Mouse (Mus musculus): ENCODE measurements at regions not wholly inside any gene's neighbourhood (a gene's known extent, or its start where the extent isn't known, plus 50 kb on each side); places are given as distances from the start of the nearest gene placed in this dataset.
A peak's percentile ranks its signal among the peaks of the same experiment; 100 is the strongest.

DNA sequence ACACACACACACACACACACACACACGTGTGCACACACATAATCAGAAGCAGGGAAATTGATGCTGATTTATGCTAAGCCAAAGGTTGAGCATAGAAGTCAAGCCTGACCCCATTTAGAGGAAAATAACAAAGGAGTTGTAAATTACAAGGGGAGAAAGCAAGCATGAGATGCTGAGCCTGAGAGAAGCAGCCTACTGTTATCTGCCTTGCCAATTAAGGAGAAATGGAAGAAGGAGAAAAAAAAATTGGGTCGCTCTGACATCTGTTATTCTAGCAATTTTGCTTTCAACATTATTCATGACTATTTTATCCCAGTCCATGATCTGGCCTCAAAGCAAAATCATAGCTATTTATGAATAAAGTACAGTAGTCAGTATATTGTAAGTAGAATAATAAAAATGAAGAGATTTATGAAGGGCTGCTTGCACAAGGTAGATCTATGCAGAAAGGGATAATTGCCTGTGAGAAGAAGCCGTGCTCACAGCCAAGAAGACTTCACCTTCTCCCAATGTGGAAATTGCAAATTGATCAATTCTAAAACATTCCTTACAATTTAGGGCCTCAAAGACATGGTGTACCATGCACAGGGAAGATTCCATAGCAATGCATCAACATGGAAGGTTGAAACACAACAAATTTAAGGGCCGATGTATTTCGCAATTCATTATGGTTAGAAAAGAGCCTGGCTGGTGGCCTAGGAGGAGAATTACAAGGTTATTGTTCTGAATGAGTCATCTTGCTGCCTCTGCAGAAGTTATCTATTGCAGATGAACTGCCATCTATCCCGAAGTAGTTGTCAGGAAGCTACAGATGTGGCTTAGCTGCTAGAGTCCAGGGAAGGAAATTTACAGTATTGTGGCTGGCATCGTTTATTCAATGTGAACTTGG lies 585.7 kb downstream of the Zfp619 start:
- Histone ChIP-seq H3K4me3 (ENCODE audit: low read depth, low read length) (no peak overlapping the region), H3K27me3 (replicated peaks; ENCODE audit: control insufficient read depth, insufficient read depth, low read length) (no peaks in the 10 kb centered on the region), H3K4me2 (ENCODE audit: low read length) (no peak overlapping the region), H3K36me3 (ENCODE audit: control insufficient read depth, insufficient read depth, low read length) (no peaks in the 10 kb centered on the region), H3K27ac (ENCODE audit: low read depth, low read length) (no peak overlapping the region), H3K9me3 (replicated peaks; ENCODE audit: control insufficient read depth, low read length) (no peaks in the 10 kb centered on the region), H3K9ac (ENCODE audit: low read length) (no peak overlapping the region), H3K4me1 (ENCODE audit: control insufficient read depth, insufficient read depth, low read length) (no peaks in the 10 kb centered on the region)
- no peak for DNase-seq (ENCODE audit: low spot score)
- WGBS = 83% methylated on average over 7 of the region's 7 CpGs
- ATAC-seq = no peak

DNA sequence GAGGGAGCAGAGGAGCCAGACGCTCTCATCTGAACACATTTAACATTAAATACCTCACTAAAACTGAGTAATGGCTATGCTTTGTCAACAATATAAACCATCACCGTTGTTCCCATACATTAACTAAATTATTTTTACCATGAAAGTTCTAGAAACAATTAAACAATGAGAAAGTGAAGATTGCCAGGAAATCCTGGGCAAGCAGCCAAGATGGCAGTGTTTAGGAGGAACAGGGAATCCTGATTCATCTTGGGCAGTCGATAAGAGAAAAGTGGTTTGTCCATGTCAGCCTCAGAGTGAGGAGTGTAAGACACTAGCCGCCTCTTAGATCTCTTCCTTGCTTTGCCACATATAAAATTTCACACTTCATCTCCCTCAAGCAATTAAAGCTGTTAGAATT lies 625.3 kb downstream of the Zfp619 start:
- H3K9ac ChIP-seq (ENCODE audit: low read length) = no peak overlapping the region
- DNase-seq (ENCODE audit: low spot score) = no peak
- no peak overlapping the region for H3K27ac ChIP-seq (ENCODE audit: low read depth, low read length)
- H3K36me3 ChIP-seq (ENCODE audit: control insufficient read depth, insufficient read depth, low read length) = no peaks in the 10 kb centered on the region
- WGBS = 55% methylated on average over 4 of the region's 4 CpGs
- no peaks in the 10 kb centered on the region for H3K4me1 ChIP-seq (ENCODE audit: control insufficient read depth, insufficient read depth, low read length)
- H3K9me3 ChIP-seq (replicated peaks; ENCODE audit: control insufficient read depth, low read length) = no peaks in the 10 kb centered on the region
- H3K27me3 ChIP-seq (replicated peaks; ENCODE audit: control insufficient read depth, insufficient read depth, low read length) = no peaks in the 10 kb centered on the region
- no peak for ATAC-seq
- H3K4me2 ChIP-seq (ENCODE audit: low read length) = no peak overlapping the region
- no peak overlapping the region for H3K4me3 ChIP-seq (ENCODE audit: low read depth, low read length)

DNA sequence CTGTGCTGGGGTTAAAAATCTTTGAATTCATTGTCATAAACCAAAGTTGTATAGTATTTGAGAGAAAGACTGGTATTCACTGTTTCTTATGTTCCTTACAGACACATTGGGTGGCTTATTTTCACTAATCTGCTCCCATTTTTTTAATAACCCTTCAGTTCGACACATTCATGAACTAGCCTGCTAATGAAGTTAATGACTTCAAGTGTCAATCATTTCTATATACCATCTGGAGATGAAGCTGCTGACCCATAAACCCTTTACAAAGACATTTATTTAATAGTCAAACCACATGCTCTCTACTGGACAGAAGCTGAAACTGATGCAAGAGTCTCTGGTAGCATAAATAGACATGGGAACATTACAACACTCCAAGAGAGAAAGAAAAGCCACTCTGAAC lies 626.9 kb downstream of the Zfp619 start:
- DNase-seq (ENCODE audit: low spot score) (peak; percentile 1), ATAC-seq (no peak)
- 20% methylated on average over 1 of the region's 1 CpGs for WGBS
- Histone ChIP-seq H3K36me3 (ENCODE audit: control insufficient read depth, insufficient read depth, low read length) (no peaks in the 10 kb centered on the region), H3K27me3 (replicated peaks; ENCODE audit: control insufficient read depth, insufficient read depth, low read length) (no peaks in the 10 kb centered on the region), H3K4me2 (ENCODE audit: low read length) (no peak overlapping the region), H3K9me3 (replicated peaks; ENCODE audit: control insufficient read depth, low read length) (no peaks in the 10 kb centered on the region), H3K9ac (ENCODE audit: low read length) (no peak overlapping the region), H3K4me3 (ENCODE audit: low read depth, low read length) (no peak overlapping the region), H3K4me1 (ENCODE audit: control insufficient read depth, insufficient read depth, low read length) (no peaks in the 10 kb centered on the region), H3K27ac (ENCODE audit: low read depth, low read length) (no peak overlapping the region)

DNA sequence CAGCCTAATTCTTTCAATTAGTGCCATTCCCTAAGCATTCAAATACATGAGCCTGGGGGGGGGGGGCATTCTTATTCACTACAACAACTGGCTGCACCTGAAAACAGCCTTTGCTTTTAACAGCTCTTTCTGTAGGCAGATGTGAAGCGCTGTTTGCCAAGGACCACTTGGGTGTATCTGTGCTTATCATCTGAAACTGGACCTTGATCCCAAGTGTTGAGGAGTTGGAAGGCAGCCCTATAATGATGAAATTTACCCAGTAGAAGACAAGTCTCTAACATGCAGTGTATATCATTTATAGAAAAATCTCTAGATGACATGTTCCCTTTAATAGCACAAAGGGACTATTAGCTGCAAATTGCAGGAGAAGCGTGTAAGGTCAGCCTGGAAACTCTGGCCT lies 660.0 kb downstream of the Zfp619 start:
- ATAC-seq (no peak), DNase-seq (ENCODE audit: low spot score) (no peak)
- Histone ChIP-seq H3K36me3 (ENCODE audit: control insufficient read depth, insufficient read depth, low read length) (no peaks in the 10 kb centered on the region), H3K27ac (ENCODE audit: low read depth, low read length) (no peak overlapping the region), H3K4me3 (ENCODE audit: low read depth, low read length) (no peak overlapping the region), H3K27me3 (replicated peaks; ENCODE audit: control insufficient read depth, insufficient read depth, low read length) (no peaks in the 10 kb centered on the region), H3K4me1 (ENCODE audit: control insufficient read depth, insufficient read depth, low read length) (no peaks in the 10 kb centered on the region), H3K9ac (ENCODE audit: low read length) (no peak overlapping the region), H3K4me2 (ENCODE audit: low read length) (no peak overlapping the region), H3K9me3 (replicated peaks; ENCODE audit: control insufficient read depth, low read length) (no peaks in the 10 kb centered on the region)
- WGBS = 87% methylated on average over 2 of the region's 2 CpGs

DNA sequence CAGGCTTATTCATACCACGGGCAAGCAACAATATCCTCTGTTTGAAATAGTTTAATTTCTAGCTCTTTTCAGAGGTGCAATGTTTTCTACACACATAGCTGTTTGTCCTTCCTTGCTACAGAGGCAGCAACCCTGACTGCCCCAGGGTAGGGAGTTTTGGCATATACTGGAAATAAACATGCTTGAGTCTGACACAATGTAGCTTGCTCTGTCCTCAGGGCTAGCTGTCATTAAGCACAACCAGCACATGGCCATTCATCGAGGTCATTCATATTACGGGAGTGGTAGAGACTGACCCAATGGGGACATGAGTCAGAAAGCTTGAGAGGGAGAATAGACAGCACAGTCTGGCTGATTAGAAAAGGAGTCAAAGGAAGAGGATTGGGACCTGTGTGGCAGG lies 677.8 kb downstream of the Zfp619 start:
- Histone ChIP-seq H3K4me3 (ENCODE audit: low read depth, low read length) (no peak overlapping the region), H3K9ac (ENCODE audit: low read length) (no peak overlapping the region), H3K27me3 (replicated peaks; ENCODE audit: control insufficient read depth, insufficient read depth, low read length) (no peaks in the 10 kb centered on the region), H3K36me3 (ENCODE audit: control insufficient read depth, insufficient read depth, low read length) (no peaks in the 10 kb centered on the region), H3K4me1 (ENCODE audit: control insufficient read depth, insufficient read depth, low read length) (no peaks in the 10 kb centered on the region), H3K9me3 (replicated peaks; ENCODE audit: control insufficient read depth, low read length) (no peaks in the 10 kb centered on the region), H3K27ac (ENCODE audit: low read depth, low read length) (no peak overlapping the region), H3K4me2 (ENCODE audit: low read length) (no peak overlapping the region)
- WGBS = 77% methylated on average over 3 of the region's 3 CpGs
- ATAC-seq = no peak
- no peak for DNase-seq (ENCODE audit: low spot score)

DNA sequence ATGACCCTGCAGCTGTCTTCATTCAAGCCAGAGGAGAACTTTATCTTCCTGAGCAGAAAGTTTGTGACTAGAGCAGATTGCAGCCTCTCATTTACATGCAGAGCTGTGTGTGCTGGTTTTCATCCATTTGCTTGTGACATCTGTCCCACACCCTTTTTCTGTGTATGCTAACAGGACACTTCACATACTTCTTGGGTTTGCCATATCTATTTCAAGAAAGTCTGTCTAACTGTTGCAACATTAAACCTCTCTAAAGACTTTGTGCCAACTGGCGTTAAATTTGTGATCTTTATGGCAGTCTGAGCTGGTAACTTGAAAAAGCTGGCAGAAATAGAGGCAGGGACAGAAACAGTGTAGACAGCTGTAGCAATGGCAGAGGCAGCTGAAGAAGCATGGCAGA lies 685.0 kb downstream of the Zfp619 start:
- no peak for ATAC-seq

DNA sequence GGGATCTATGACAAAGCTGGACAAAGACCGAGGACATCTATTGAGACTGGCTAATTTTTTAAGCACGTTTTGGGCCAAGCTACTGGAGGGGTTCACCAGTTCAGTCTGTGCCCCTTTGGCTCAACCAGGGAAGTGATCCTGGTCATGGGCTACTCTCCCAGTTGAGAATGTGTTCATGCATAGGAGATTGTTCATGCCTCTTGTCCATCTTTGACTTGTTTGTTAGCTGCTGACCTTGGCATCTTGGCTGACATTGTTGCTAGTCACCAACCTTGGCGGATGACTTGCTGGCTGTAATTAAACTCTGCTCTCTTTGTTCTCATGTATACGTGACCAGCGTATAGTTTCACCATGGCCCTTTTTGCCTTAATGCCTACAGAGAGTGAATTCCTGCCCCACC lies 686.2 kb upstream of the Vstm2b start:
- 78% methylated on average over 5 of the region's 5 CpGs for WGBS
- Histone ChIP-seq H3K27ac (ENCODE audit: low read depth, low read length) (no peak overlapping the region), H3K4me3 (ENCODE audit: low read depth, low read length) (no peak overlapping the region), H3K4me2 (ENCODE audit: low read length) (no peak overlapping the region), H3K36me3 (ENCODE audit: control insufficient read depth, insufficient read depth, low read length) (no peaks in the 10 kb centered on the region), H3K27me3 (replicated peaks; ENCODE audit: control insufficient read depth, insufficient read depth, low read length) (no peaks in the 10 kb centered on the region), H3K9ac (ENCODE audit: low read length) (no peak overlapping the region), H3K9me3 (replicated peaks; ENCODE audit: control insufficient read depth, low read length) (no peaks in the 10 kb centered on the region), H3K4me1 (ENCODE audit: control insufficient read depth, insufficient read depth, low read length) (no peaks in the 10 kb centered on the region)
- ATAC-seq = no peak
- DNase-seq (ENCODE audit: low spot score) = no peak

More for the DNA sequence above, 685.0 kb downstream of the Zfp619 start:
- Histone ChIP-seq H3K9ac (ENCODE audit: low read length) (no peak overlapping the region), H3K4me3 (ENCODE audit: low read depth, low read length) (no peak overlapping the region), H3K4me2 (ENCODE audit: low read length) (no peak overlapping the region), H3K4me1 (ENCODE audit: control insufficient read depth, insufficient read depth, low read length) (no peaks in the 10 kb centered on the region), H3K9me3 (replicated peaks; ENCODE audit: control insufficient read depth, low read length) (no peaks in the 10 kb centered on the region), H3K36me3 (ENCODE audit: control insufficient read depth, insufficient read depth, low read length) (no peaks in the 10 kb centered on the region), H3K27ac (ENCODE audit: low read depth, low read length) (no peak overlapping the region), H3K27me3 (replicated peaks; ENCODE audit: control insufficient read depth, insufficient read depth, low read length) (no peaks in the 10 kb centered on the region)
- no peak for DNase-seq (ENCODE audit: low spot score)
- WGBS = 92% methylated on average over 1 of the region's 1 CpGs

DNA sequence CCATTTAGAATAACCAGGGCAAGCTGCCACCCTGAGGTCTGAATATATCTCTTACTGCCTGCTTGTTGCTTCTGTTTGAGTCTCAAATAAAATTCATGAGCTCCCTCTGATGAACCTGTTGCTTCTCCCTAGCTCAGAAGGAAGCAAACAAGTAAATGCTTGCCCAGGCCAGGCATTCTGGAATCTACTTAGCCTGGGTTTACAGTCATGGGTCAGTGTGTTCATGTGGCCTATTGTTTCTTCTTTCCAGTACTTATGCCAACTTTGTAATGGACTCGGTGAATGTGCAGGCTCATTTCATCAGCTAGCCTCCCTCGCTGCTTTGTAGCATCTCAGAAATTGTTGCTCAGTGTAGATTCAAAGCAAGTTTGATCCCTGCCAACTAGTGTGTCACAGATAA lies 685.6 kb upstream of the Vstm2b start:
- H3K4me2 ChIP-seq (ENCODE audit: low read length) = no peak overlapping the region
- no peak overlapping the region for H3K27ac ChIP-seq (ENCODE audit: low read depth, low read length)
- no peak overlapping the region for H3K4me3 ChIP-seq (ENCODE audit: low read depth, low read length)
- H3K36me3 ChIP-seq (ENCODE audit: control insufficient read depth, insufficient read depth, low read length) = no peaks in the 10 kb centered on the region
- DNase-seq (ENCODE audit: low spot score) = no peak
- H3K4me1 ChIP-seq (ENCODE audit: control insufficient read depth, insufficient read depth, low read length) = no peaks in the 10 kb centered on the region
- 84% methylated on average over 2 of the region's 2 CpGs for WGBS
- no peaks in the 10 kb centered on the region for H3K27me3 ChIP-seq (replicated peaks; ENCODE audit: control insufficient read depth, insufficient read depth, low read length)
- no peak for ATAC-seq
- no peaks in the 10 kb centered on the region for H3K9me3 ChIP-seq (replicated peaks; ENCODE audit: control insufficient read depth, low read length)
- no peak overlapping the region for H3K9ac ChIP-seq (ENCODE audit: low read length)

DNA sequence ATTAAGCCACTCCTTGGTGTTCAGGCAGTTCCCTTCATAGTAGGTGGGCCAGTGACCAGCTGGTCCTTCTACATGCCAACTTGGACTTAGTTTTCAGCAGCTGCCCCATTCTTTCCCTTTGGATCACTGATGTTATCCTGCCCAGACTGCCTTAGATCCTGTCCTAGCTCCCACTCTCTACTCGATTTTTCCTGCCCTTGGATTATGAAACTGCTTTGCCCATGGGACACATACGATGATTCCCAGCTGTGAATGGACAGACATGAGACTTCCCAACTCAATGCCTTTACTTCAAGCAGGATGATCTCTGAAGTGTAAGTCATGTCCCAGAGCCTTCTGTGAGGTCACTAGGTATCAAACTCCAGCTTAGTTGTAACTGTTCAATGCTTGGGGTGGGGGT lies 684.5 kb upstream of the Vstm2b start:
- no peaks in the 10 kb centered on the region for H3K27me3 ChIP-seq (replicated peaks; ENCODE audit: control insufficient read depth, insufficient read depth, low read length)
- H3K9me3 ChIP-seq (replicated peaks; ENCODE audit: control insufficient read depth, low read length) = no peaks in the 10 kb centered on the region
- WGBS = 79% methylated on average over 2 of the region's 2 CpGs
- H3K4me1 ChIP-seq (ENCODE audit: control insufficient read depth, insufficient read depth, low read length) = no peaks in the 10 kb centered on the region
- H3K4me2 ChIP-seq (ENCODE audit: low read length) = no peak overlapping the region
- no peak overlapping the region for H3K27ac ChIP-seq (ENCODE audit: low read depth, low read length)
- H3K9ac ChIP-seq (ENCODE audit: low read length) = no peak overlapping the region
- DNase-seq (ENCODE audit: low spot score) (no peak), ATAC-seq (no peak)
- no peaks in the 10 kb centered on the region for H3K36me3 ChIP-seq (ENCODE audit: control insufficient read depth, insufficient read depth, low read length)
- H3K4me3 ChIP-seq (ENCODE audit: low read depth, low read length) = no peak overlapping the region

Data from forebrain, embryonic 14.5 days (tissue).